Mouse (Mus musculus) CH12.LX (cell line): ENCODE measurements around the gene Ndc1.

Experiments
- CTCF ChIP-seq, 2 experiments: IDR thresholded peaks in 1 of 2; conservative IDR thresholded peaks in 1 of 2; 2 replicates each; pipeline ENCODE4 v1.5.1; 2011 to 2012; ENCODE audit warnings: low read depth in 2 of 2, low read length in 2 of 2, improper control_type of control experiment in 1 of 2, inconsistent platforms in 1 of 2, mild to moderate bottlenecking in 1 of 2, moderate library complexity in 1 of 2
- EP300 ChIP-seq: IDR thresholded peaks from 2 replicates; pipeline ENCODE4 v1.6.1; 2011; ENCODE audit warnings: low read length, improper control_type of control experiment
- HCFC1 ChIP-seq: IDR thresholded peaks from 2 replicates; pipeline ENCODE4 v1.6.1; 2012; ENCODE audit warnings: low read depth, mild to moderate bottlenecking, inconsistent platforms, low read length, improper control_type of control experiment
- IRF4 ChIP-seq: IDR thresholded peaks from 2 replicates; pipeline ENCODE4 v1.6.1; 2014; ENCODE audit warnings: low read depth, mild to moderate bottlenecking, inconsistent platforms, low read length, improper control_type of control experiment
- KAT2A ChIP-seq: IDR thresholded peaks from 2 replicates; pipeline ENCODE4 v1.6.1; 2012; ENCODE audit warnings: low read length, improper control_type of control experiment, inconsistent platforms; ENCODE audit not compliant: insufficient replicate concordance
- MAFK ChIP-seq: IDR thresholded peaks from 2 replicates; pipeline ENCODE4 v1.6.1; 2011; ENCODE audit warnings: low read length, improper control_type of control experiment; ENCODE audit not compliant: insufficient replicate concordance
- MEF2A ChIP-seq: IDR thresholded peaks from 2 replicates; pipeline ENCODE4 v1.6.1; 2014; ENCODE audit warnings: low read depth, mild to moderate bottlenecking, inconsistent platforms, low read length, improper control_type of control experiment, borderline replicate concordance
- MXI1 ChIP-seq: IDR thresholded peaks from 2 replicates; pipeline ENCODE4 v1.6.1; 2011; ENCODE audit warnings: mild to moderate bottlenecking, low read depth, low read length, improper control_type of control experiment
- POLR2A ChIP-seq: IDR thresholded peaks from 2 replicates; pipeline ENCODE4 v1.6.1; 2011; ENCODE audit warnings: low read depth, mild to moderate bottlenecking, improper control_type of control experiment, low read length
- SIN3A ChIP-seq: IDR thresholded peaks from 2 replicates; pipeline ENCODE4 v1.6.1; 2012; ENCODE audit warnings: low read length, improper control_type of control experiment, inconsistent platforms
- SMC3 ChIP-seq: IDR thresholded peaks from 2 replicates; pipeline ENCODE4 v1.6.1; 2011; ENCODE audit warnings: low read depth, low read length, improper control_type of control experiment
- TCF12 ChIP-seq: IDR thresholded peaks from 2 replicates; pipeline ENCODE4 v1.6.1; 2014; ENCODE audit warnings: low read depth, mild to moderate bottlenecking, inconsistent platforms, low read length, improper control_type of control experiment
- USF2 ChIP-seq: conservative IDR thresholded peaks from 2 replicates; pipeline ENCODE4 v1.6.1; 2011; ENCODE audit warnings: low read depth, low read length, improper control_type of control experiment
- ZC3H11A ChIP-seq: IDR thresholded peaks from 2 replicates; pipeline ENCODE4 v1.6.1; 2012; ENCODE audit warnings: low read depth, mild to moderate bottlenecking, inconsistent platforms, low read length, improper control_type of control experiment

DNA sequence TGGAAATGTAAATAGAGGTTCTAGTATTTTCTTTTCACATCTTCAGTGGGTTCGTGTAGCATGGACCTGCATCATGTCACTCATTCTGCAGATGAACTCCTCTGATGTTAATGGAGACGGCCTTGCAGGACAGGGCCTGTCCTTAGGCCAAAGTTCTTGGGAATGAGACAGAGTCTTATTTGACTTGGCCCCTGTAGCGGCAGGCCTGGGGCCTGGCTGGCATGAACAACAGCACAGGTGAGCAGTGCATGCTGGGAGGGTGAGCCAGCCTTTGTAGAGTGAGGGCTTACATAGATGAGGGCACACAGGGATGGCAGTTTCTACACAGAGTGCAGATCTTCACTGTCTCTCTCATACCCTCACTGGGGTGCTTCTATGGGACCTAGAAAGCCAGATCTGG lies 14.0 kb upstream of the Ndc1 start:
- TF ChIP-seq CTCF (conservative IDR thresholded peaks at IDR 0.05 in 1 of 2, IDR thresholded peaks at IDR 0.05 in 1 of 2; ENCODE audit: low read depth in 2 of 2, low read length in 2 of 2) (no peak), POLR2A (no peak), EP300 (no peak), IRF4 (no peak), ZC3H11A (no peak), SIN3A (no peak), MAFK (no peak), HCFC1 (no peak), MXI1 (no peak), MEF2A (no peak), TCF12 (no peak), SMC3 (no peak), USF2 (no peak), KAT2A (no peak)
